Mouse (Mus musculus) MN1 (cell line): Measurements from ENCODE around the gene Clmn.
"Not testable (repeated sequence)": the region's sequence is repeated elsewhere in the genome, so short reads cannot be mapped to it uniquely, and the experiment has no call there.

Experiments used
- DNase-seq: peaks from one replicate; pipeline ENCODE4 v3.0.0-alpha.2; 2016; ENCODE audit warnings: low spot score

The Clmn gene

DNA sequence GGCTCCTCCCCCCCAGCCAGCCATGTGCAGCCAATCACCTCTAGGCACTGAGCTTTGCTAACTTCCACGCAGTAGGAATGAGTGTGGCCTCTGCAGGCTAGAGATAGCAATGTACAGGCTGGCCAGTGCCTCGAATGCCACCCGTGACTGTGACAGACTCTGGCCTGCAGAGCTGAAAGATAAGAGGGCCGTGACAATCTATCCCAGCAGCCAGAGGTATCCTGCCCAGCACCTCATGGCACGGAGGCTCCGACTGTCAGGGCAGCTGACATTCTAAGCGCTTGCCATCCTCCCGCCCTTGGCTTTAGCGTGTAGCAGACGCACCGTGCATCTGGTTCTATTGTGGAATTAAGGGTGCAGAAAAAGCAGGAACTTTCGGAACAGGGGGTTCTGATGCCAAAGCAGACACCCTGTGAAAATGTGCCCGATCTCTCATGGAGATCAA lies 26.9 kb downstream of the Clmn start:
- no peak for DNase-seq

DNA sequence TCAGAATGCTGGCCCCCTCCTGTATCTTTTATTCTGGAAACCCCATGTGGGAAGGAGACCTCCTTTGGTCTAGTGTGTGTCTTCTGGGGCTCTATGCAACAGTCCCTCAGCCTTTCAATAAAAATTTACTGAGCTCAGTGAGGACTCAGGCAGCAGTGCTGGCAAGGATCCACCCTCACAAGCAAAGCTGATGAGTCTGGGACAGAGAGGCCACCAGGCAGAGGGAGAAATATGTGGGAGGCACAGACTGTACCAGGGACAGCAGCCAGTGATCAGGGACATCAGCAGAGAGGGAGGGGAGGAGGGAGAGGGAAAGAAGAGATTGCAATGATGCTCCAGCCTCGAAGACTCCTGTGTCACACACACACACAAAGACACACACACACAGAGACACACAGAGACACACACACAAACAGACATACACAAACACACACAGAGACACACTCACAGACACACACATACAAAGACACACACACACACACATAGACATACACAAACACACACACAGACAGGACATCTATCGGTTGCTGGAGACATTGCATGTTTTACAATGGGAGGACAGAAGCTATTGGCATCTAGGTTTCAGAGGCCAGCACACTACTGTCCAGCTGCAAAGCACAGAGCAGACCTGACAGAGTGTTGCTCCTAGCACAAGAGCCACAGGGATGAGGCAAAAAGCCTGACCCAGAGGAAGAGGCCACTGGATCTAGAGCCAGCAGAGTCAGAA lies 27.6 kb downstream of the Clmn start:
- no peak for DNase-seq

DNA sequence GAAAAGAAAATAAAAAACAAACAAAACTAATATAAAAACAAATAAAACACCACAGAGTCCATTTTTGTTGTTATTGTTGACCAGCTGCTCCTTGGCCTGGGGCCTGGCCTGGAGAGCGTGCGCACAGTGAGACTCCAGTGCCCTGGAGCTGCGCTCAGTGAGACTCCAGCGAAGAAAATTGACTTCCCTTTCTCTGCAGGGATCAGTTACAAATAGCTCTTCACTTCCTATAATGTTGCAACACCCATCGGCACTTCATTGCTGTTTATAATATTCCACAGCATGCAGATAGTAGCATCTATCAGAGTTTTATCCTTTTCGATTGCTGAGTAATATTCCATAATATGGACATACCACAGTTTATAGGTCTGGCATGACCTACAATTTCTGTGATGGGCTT lies 28.6 kb downstream of the Clmn start:
- no peak for DNase-seq

DNA sequence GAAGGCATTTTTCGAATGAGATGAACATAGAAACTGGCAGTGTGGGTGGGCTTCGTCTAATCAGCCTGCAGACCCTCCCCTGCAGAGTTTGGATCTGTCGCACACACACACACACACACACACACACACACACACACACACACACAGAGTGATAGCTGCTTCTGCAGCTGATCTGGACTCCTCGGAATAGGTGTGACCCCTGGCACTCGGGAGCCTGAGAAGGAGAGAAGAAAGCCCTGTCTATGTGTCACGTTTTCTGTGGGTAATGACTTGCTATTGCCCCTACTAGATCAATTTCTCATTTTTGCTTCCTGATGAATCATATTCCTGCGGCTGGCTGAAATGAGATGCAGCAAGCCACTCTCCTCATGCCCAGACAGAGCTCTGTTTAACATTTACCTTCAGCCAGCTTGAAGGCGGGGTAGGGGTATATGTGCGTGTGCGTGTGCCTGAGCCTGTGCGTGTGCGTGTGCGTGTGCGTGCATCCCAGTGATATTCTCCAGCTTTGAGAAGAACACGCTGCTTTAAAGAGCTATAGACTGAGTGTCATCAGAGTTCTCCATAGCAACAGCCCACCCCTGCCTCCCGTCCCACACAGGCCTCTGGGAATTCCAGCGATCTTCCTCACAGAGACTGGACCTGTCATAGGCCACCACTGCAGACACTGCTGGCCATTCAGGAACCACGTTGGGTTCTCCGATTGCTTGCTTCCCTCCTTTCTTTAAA lies 29.3 kb downstream of the Clmn start:
- no peak for DNase-seq

DNA sequence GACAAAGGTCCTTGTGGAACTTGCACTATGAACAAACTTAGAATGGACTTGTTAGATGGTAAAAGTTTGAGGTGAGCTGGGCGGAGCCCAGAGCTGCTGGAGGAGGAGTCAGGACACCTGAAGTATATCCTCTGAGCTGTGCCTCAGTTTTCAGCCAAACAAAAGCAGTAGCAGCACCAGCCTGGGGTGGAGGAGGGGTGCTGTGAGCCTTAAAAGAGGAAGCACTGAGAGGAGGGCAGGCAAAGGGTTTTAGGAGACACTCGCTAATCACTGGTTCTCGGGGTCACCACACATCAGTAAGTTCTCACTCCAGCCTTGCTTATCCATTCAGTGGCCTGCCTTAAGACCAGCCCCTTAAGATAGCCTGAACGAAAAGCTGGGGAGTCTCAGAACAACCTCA lies 30.1 kb downstream of the Clmn start:
- DNase-seq = no peak

DNA sequence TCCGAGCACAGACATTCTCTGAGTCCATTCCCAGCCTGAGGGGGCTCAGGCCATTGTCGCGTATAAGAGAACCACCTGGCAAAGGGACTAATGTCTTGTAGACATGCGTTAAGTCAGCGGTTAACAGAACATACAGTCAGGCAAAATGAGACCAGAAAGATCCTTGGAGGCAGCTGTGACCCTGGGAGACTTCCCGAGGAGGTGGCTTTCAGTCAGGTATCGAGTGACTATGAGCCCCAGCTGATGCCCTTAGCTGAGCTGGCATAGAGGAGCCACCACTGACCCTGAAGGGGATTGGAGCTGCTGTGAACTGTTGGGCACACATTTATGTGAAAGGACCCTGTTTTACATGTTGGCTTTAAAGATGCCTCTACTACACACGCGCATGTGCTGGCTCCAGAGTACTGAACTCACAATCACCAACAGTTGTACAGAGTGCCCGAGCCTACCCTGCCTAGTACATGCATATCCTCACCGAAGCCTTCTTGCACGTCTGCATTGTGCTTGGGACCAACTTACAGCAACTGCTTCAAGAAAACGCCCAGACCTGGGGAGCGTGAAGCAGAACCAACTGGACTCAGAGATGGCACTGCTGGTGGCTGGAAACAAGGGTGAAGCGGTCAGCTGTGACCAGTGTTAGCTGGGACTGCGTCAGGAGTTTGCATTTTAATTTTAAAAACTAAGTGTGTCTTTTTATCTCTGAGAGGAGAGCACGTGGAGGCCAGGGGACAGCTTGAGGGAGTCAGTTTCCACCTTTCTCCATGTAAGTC lies 34.0 kb downstream of the Clmn start:
- DNase-seq = no peak

DNA sequence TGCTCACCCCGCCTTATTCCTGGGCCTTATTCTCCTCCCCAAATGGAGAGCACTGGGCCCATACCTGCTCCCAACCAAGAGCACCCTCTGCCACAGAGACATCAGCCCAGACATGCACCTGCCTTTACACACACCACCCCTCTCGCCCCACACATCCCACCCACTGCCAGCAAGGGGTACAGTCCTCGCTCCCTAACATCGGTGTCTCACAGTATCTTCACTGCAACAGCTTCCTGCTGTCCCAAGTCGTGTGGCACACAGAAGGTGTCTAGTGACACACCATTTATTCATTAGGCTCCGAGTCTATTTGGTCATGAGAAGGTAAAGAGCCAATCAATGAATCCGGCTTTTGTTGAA lies 34.6 kb downstream of the Clmn start:
- DNase-seq = no peak

DNA sequence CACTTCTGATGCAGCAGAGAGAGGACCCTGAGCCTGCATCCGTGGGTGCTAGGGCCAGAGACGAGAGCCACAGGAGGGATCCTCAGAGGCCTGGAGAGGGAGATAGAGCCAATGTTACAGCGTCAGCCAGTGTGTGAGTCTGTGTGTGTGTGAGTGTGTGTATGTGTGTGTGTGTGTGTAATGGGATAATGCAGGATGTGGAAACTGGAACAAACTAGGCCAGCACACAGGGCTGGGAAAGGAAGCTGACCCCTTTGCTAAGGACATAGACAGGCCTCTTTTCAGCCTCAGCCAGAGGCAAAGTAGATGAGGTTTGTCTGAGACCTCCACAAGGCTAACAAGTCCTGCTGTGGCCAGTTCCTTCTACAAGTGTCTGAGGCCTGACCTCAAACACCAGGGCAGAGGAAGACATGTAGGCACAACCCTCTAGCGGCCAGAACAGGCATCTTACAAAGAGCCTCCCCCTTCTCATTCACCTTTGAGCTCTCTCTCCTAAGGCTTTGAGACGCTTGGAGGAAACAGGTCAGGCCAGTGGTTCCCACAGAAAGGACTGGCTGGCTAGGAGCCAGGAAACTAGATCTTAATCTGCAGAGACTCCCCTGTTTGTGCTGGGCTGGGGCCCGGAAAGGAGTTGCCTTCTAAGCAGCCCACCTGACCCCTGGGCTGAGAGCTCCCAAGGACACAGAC lies 35.1 kb downstream of the Clmn start:
- DNase-seq = peak; percentile 36

DNA sequence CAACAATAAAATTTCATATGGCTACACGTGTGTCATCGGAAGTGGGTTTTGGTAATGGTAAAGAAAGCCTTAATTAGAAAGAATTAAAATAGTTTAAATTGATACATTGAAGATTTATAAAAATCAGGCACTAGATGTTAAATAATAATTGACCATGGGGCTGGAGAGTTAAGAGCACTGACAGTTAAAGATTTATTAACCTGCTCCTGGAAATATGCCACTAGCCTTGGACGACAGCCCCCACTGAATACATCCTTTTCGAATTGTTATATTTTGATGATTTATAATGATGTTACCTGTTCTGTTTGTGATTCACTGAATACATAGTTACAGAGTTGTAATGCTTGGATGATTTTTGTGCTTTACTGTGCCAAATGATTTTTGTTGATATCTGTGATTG lies 35.9 kb downstream of the Clmn start:
- not testable (repeated sequence) for DNase-seq

DNA sequence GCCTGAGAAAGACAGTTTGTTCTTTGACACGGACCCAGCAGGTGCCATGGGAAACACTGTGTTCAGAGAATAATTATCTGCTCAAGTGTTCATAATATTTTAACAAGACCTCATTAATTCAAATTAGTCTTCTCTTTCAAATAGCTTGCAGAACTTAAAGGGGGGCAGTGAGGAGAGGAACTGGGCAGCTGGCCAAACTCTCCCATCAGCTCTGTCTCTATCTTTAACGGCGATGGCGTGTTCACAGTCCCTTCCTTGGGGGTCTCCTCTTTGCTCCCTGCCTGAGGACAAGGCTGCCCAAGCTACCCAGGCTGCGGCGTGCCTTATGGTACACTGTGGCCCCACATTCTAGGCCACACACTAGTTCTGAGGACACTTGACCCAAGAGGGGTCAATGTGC lies 37.2 kb downstream of the Clmn start:
- no peak for DNase-seq

DNA sequence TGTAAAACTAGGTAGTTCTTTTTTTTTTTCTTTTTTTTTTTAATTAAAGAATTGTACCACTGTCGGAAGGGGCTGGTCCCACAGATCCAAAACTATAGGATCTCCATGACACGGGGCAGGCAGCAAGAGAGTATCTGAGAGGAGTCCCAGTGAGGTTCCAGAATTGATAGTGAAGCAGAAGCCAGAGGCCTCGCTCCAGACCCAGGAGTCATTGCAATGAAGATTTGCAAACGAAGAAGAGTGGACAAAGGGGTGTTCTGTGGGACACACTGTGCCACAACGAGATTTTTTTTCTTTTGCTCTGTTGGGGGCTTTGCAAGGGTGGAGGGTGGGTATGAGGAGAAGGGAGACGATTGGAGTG lies 40.0 kb downstream of the Clmn start:
- no peak for DNase-seq

DNA sequence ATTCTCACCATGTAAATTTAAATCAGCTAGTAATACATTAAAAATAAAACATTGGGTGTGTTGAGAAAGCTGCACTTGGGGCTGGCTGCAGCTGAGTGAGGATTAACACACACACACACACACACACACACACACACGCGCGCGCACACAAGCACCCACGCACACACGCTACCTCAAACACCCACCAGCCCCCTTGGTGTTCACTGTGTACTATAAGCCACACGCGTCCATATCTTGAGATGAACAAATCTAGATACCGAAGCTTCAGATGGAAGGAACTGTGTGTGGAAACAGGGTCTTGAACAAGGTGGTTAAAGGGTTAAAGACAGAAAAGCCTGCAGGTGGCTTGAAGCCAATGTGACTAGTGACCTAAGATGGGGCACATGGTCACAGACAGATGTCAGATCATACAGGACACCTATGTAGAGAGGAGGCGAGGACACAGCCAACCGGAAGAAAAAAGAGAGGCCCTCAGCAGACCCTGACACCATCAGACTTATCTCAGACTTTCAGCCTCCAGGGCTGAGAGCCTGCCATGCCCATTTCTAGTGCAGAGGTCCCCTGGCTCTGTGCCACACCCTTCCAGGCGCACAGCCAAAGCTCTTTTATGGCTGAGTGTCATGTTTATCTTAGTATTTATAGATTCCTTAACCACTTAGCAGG lies 40.5 kb downstream of the Clmn start:
- DNase-seq = peak; percentile 87

DNA sequence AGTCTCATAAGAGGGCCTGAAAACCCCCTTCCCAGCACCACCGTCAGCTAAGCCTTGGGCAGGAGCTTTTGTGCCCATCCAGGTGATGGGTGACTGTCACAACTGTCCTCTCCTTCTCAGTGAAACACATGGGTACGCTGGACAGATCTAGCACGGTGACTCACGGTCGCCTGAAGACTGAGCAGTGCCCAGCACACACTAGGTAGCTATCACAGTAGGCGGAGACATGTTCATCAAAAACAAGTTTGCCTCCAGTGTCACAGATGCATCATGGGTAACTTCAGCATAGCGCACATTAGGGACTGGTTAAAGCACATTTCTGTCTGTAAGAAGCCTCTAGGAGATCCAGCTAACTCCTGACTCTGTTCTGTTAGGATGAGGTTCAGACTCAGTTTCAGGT lies 41.2 kb downstream of the Clmn start:
- no peak for DNase-seq

DNA sequence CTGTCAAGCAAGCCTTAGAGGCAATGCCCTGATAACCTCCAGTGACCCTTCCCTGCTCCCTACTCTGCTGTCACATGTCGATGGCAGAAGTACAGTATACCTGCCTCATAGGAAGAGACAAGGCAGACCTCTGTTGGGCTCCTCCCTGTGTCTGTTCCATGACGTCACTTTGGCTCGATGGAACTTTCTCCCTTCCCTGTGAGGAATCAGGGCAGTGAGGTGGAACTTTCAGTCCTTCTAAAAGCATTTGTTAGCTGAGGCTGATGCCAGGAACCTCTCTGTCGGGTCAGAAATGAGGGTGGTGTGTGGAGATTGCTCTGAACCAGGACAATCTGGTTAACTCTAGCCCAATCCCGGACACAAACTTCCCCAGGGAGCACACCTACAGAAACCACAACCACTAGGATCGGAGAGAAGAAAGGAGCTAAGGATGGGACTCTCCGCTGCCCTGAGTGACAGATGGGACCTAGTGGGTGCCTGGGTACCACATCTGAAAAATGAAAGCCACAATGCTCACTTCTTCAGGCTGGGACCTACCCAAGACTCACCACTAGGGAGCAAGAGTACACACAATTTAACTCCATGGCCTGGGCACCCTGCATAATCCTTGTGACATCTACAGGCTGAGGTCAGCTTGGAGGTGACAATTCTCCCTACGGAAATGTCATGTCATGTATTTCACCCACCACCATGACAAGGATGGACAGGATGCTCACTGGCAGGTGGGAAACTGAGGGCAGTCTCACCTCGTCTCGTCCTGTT lies 41.9 kb downstream of the Clmn start:
- no peak for DNase-seq

DNA sequence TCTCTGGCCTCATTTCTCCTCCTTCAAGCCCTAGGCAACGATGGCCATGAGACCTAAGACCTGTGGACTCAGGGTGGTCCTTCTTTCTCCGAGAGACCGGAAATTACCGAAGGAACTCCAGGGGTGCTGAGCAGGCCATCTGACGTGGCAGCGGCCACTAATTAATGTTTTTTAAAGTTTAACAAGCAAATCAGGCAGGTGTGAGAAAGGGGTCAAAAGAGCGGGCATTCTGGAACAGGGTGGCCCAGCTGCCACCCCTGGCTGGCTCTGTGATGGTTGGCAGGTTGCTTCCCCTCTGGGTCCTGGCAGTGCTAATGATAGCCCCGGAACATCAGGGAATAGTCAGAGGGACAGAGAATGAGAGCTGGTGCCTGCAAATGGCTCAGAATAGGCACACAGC lies 42.7 kb downstream of the Clmn start:
- no peak for DNase-seq

DNA sequence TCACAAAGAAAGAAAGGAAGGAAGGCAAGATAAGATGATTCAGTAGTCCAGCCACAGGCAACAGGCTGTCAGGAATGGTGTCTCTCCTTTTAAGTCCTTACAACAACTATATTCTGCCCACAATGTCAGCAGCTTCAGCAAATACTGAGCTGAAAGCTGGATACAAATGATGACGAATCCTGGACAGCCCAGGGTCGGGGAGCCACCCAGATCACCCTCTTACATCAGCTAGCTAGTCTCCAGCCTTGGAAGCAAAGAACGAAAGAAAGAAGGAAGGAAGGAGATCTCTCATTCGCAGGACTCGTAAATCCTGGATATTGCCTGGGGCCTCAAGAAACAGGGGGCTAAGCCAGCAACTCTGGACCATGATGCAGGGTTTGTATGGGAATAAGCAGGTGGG lies 44.8 kb downstream of the Clmn start:
- no peak for DNase-seq

DNA sequence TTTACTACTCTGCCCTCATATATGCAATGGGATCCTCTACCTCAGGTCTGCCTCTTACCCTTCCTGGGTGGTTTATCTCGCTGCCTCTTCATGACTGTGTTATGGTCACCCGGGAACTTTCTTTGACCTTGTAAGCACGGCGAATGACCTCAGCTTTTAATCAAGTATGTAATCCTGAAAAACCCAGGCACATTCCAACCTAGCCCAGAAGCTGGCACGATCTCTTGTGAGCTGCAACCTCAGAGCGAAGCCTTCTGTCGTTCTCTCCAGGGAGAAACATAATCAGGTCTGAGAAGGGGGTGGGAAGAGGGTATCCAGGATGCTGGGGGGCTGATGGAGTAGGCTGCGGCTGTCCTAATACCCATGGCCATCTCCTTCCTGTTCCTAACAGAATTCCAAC lies 45.8 kb downstream of the Clmn start:
- no peak for DNase-seq

DNA sequence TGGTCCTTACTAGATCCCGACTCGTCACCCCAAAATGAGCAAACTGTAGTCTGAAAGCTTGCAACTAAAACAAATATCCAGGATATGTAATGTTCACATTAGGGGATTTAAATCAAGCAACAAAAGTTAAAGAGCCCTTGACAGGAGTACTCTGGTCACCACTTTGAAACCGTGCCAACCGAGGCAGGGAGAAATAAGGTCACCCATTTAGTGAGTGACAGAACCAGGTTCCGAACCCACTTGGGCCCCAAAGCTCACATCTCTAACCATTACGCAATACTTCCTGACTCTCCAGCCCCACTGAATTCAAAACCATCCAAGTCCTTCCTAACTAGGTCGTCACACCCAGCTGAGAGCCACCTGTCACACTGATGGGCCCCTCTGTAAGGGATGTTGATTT lies 46.8 kb downstream of the Clmn start:
- no peak for DNase-seq

DNA sequence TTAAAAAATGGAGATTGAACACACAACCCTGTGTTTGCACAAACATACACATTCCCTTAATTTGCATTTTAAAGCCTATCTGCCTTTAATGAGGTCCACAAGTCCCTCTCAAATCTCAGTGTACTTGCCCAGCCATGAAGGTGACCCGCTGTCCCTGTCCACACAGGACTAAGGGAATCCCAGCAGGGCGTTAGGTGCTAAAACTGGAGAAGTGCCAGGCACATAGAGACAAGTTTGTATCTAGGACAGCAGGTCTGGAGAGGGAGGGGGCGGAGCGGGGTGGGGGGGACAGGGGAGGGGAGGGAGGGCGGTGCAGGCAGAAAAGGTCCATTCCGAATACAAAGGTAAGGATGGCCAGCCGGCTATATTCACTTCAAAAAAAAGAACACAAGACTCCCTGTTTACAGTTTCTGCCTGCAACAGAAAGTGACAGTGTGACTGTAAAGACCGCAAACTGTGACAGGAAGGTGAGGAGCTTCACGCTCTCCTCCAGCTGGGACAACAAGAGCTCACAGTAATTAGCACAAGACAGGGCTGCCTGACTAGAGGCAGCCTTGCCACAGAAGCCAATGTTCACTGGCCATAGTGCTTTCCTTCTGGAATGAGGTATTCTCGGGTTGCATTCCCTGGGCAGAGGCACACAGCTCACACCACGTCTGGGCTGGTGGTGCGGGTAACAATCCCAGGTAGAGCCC lies 47.6 kb downstream of the Clmn start:
- no peak for DNase-seq

DNA sequence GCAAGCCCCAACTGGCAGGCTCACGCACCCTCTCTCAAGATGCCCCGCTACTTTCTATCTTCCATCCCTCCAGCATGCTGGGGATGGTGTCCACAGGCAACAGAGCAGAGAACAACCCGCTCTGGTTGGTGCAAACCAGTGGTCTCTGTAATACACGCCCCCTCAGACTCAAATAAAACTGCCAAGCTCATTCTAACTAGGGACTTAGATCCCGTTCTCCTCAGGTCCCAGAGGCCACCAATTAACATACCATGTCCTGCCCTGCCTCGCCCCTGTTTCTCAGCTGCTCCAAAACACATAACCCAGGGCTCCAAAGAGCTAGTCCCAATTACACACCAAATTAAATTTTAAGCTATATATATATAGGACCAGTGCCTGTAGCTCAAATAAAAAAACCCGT lies 50.6 kb downstream of the Clmn start:
- DNase-seq = no peak

DNA sequence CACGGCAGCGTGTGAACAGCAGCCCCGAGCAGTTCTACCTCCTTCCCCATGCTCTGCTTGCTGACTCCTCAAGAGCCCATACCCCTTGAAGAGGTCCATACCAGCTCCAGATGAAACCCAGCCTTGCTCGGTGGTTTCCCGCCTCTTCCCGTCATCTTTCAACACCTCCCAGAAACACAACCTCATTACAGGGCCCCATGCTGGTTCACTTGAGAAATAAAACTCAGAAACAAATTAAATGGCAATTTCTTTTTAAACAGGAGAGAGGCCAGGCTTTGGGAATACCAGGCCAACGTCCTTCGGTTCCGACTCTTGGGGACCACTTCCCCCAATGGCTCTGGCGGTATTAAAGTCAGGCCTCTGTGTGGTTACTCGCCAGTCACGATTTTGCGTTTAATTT lies 51.1 kb downstream of the Clmn start:
- DNase-seq = no peak
